Mouse (Mus musculus) left cerebral cortex, postnatal 4 days (tissue): ENCODE measurements at regions not wholly inside any gene's neighbourhood (a gene's known extent, or its start where the extent isn't known, plus 50 kb on each side); places are given as distances from the start of the nearest gene placed in this dataset.
"Not testable (repeated sequence)": the region's sequence is repeated elsewhere in the genome, so short reads cannot be mapped to it uniquely, and the experiment has no call there.

Source experiments
- DNase-seq: peaks from one replicate; pipeline ENCODE4 v3.0.0-alpha.2; 2022
- intact Hi-C: fragments of 180-260 bp; cut with DNase I; formaldehyde crosslinking; loops from one replicate; pipeline ENCODE4 v1.15.1; 2025

DNA sequence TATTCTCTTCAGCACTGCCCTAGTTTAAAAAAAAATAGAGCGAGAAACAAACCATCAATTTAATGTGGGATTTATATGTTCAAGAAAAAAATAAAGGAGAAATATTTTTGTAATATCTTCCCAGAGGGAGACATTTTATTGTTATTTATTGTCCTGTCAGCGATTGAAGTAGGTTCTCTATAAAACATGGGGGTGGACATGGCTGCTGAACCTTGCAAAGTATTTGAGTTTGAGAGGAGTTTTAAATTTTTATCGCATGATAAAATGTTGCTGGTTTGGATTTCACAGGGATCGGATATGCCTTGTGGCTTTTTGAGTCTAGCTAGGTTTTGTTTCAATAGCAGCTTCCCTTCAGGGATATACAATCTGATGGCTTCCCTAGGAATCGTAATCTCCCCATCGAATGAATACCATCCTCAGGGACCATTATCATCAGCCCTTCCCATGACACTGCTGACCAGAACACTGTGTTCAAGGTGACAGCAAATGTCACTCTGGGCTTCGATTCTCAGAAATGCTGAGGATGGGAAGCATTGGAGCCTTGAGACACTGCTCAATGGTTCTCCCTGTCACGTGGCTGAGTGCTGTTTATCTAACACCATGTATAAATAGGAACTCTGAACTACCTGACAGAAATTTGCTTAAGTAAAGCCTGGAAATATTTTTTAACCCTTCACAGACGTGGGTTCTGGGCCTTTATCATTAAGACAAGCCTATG is 228.1 kb upstream of the Tram1l1 start:
- no peak for DNase-seq
- intact Hi-C loops = no loop called here

DNA sequence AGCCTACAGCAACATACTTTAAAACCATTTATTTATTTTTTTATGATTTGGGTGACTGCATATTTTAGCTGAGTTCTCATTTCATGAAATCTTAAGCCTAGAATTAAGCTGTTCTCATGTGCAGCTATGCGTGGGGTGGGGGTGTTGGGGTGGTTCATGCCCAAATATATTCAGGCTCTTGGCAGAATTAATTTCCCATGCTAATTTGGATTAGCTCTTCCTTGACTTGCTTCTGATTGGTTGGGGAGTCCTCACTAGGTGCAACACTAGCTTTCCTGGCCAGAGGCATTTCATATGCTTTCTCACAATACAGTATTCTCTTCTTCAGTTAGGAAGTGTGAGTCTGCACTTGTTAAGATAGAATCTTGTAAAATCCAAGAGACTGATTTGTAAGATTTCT is 206.7 kb upstream of the Tram1l1 start:
- intact Hi-C loops = no loop called here
- DNase-seq = no peak

GRCm38 (mm10) chr3:124156255-124156654 is 164.4 kb upstream of the Tram1l1 start:
- intact Hi-C loops = no loop called here
- peak; percentile 35 for DNase-seq

GRCm38 (mm10) chr3:124157858-124158655 is 162.6 kb upstream of the Tram1l1 start:
- intact Hi-C loops = no loop called here
- no peak for DNase-seq

- DNase-seq, intact Hi-C loops: not testable (repeated sequence)
Measured at GRCm38 (mm10) chr3:124193331-124193730, 127.3 kb upstream of the Tram1l1 start.

- DNase-seq, intact Hi-C loops: not testable (repeated sequence)
Measured at GRCm38 (mm10) chr3:124200226-124200940, 120.3 kb upstream of the Tram1l1 start.

- intact Hi-C loops = no loop called here
- no peak for DNase-seq
Measured at GRCm38 (mm10) chr3:124217131-124217530, 103.5 kb upstream of the Tram1l1 start.

- peak; percentile 2 for DNase-seq
- intact Hi-C loops = no loop called here
Measured at GRCm38 (mm10) chr3:124225982-124226381, 94.7 kb upstream of the Tram1l1 start.

GRCm38 (mm10) chr3:124227701-124228100 is 93.0 kb upstream of the Tram1l1 start:
- intact Hi-C loops = no loop called here
- DNase-seq = peak; percentile 72

GRCm38 (mm10) chr3:124240936-124241733 is 79.5 kb upstream of the Tram1l1 start:
- intact Hi-C loops = no loop called here
- no peak for DNase-seq

DNA sequence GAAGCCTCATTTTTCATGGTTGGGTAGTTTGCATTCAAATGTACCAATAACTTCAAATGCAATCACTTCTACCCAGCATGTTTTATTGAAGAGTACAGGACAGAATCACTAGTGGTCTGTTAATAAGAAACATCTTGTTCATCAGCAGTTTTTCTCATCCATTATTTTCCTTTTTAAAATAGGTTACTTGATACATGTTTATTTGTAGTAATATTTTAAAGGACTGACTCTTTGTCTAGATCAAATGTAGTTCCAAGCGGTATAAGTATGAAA is 79.0 kb upstream of the Tram1l1 start:
- DNase-seq = no peak
- intact Hi-C loops = no loop called here

- intact Hi-C loops = no loop called here
- no peak for DNase-seq
Measured at GRCm38 (mm10) chr3:124262150-124262549, 58.5 kb upstream of the Tram1l1 start.

DNA sequence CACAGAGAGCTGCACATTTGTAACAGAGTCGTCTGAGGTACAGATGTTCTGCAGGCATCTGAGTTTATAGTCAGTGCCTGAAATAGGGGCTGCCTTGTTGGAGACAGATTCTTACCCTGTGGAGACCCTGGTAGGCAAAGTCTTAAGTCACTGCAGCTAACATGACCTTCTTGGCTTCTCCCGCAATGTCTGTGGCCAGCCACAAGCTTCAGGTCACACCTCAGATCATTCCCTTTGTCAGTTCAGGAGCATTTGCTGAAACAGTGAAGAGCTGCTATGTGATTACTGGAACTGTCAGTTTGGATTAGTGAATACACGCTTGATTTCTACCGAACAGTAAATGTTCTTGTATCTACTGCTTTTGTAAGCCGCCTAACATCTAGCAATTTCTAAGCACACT is 53.8 kb upstream of the Tram1l1 start:
- intact Hi-C loops = no loop called here
- peak; percentile 22 for DNase-seq

GRCm38 (mm10) chr3:124270506-124270905 is 50.1 kb upstream of the Tram1l1 start:
- intact Hi-C loops = loop anchor here (10.0 kb wide), 1 partner anchor 576 kb away; the partner anchor contains the start of gene Ndst3
- peak; percentile 51 for DNase-seq
